Mouse (Mus musculus) thymus, postnatal 4 days (tissue): ENCODE results near the gene Cdh3.
"Not testable (repeated sequence)": the region's sequence is repeated elsewhere in the genome, so short reads cannot be mapped to it uniquely, and the experiment has no call there.

ENCODE experiments used
- DNase-seq: peaks from one replicate; pipeline ENCODE4 v3.0.0; 2021

Gene Cdh3

GRCm38 (mm10) chr8:106572175-106572574 lies 61.5 kb downstream of the Cdh3 start:
- DNase-seq: not testable (repeated sequence)

GRCm38 (mm10) chr8:106573168-106573567 lies 62.5 kb downstream of the Cdh3 start, which contains the start of gene Gm10073:
Gene Gm10073, minus strand, starts transcription at chr8:106573461.
- not testable (repeated sequence) for DNase-seq

- no peak for DNase-seq
Observed at GRCm38 (mm10) chr8:106574283-106574682, 63.6 kb downstream of the Cdh3 start.

- no peak for DNase-seq
Observed at GRCm38 (mm10) chr8:106576849-106577555, 66.3 kb downstream of the Cdh3 start.

- DNase-seq: no peak
Observed at GRCm38 (mm10) chr8:106579510-106579909, 68.8 kb downstream of the Cdh3 start.

- DNase-seq: no peak
Observed at GRCm38 (mm10) chr8:106581344-106582088, 70.8 kb downstream of the Cdh3 start.

- no peak for DNase-seq
Observed at GRCm38 (mm10) chr8:106584942-106585670, 74.4 kb downstream of the Cdh3 start.

- DNase-seq: no peak
Observed at GRCm38 (mm10) chr8:106585671-106586037, 75.0 kb downstream of the Cdh3 start.

- no peak for DNase-seq
Observed at GRCm38 (mm10) chr8:106586896-106587295, 76.2 kb downstream of the Cdh3 start.

- DNase-seq: no peak
Observed at GRCm38 (mm10) chr8:106588443-106589431, 78.0 kb downstream of the Cdh3 start.

GRCm38 (mm10) chr8:106592458-106592857 lies 81.8 kb downstream of the Cdh3 start:
- DNase-seq: no peak

- DNase-seq: not testable (repeated sequence)
Observed at GRCm38 (mm10) chr8:106595623-106596022, 84.9 kb downstream of the Cdh3 start.

GRCm38 (mm10) chr8:106597067-106597466 lies 86.4 kb downstream of the Cdh3 start:
- DNase-seq: no peak

- DNase-seq: no peak
Observed at GRCm38 (mm10) chr8:106599265-106599979, 88.7 kb downstream of the Cdh3 start.

- peak; percentile 76 for DNase-seq
Observed at GRCm38 (mm10) chr8:106603131-106603819, 92.6 kb downstream of the Cdh3 start, which contains the start of gene Cdh1. Gene Cdh1, plus strand, starts transcription at chr8:106603351.

GRCm38 (mm10) chr8:106603933-106604332 lies 93.2 kb downstream of the Cdh3 start:
- DNase-seq: peak; percentile 10

- no peak for DNase-seq
Observed at GRCm38 (mm10) chr8:106605657-106606056, 95.0 kb downstream of the Cdh3 start.

GRCm38 (mm10) chr8:106606121-106606520 lies 95.4 kb downstream of the Cdh3 start:
- no peak for DNase-seq

- peak; percentile 30 for DNase-seq
Observed at GRCm38 (mm10) chr8:106606601-106607145, 96.0 kb downstream of the Cdh3 start.
